Mouse (Mus musculus) WW6 (cell line): Measurements from ENCODE around the gene Ldb3.

Experiments
- DNase-seq: peaks from one replicate; pipeline ENCODE4 v3.0.0-alpha.2; 2013; ENCODE audit warnings: low read depth, low spot score

The Ldb3 gene

GRCm38 (mm10) chr14:34511901-34512300 is 76.6 kb downstream of the Ldb3 start:
- DNase-seq: no peak

GRCm38 (mm10) chr14:34508842-34509439 is 79.5 kb downstream of the Ldb3 start:
- no peak for DNase-seq

- no peak for DNase-seq
Measured at GRCm38 (mm10) chr14:34508187-34508840, 80.2 kb downstream of the Ldb3 start.

DNA sequence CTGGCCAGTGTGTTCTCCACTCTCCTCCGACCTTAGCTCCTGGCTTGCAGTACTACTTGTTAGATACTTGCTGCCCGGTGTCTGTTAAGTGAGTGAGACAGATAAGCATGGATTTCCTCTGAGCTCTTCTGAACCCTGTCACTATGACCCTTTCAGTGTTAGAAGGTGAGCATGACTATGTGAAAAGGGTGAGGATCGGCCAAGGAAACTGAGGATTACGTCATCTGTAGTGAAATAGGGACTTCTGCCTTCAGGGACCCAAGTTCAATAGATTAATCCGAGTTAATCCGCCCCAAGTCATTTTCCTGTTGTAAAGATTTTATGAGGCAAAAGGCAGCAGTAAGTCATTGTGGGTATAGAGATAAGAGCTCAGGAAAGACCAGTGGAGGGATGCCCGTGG is 83.2 kb downstream of the Ldb3 start:
- no peak for DNase-seq

DNA sequence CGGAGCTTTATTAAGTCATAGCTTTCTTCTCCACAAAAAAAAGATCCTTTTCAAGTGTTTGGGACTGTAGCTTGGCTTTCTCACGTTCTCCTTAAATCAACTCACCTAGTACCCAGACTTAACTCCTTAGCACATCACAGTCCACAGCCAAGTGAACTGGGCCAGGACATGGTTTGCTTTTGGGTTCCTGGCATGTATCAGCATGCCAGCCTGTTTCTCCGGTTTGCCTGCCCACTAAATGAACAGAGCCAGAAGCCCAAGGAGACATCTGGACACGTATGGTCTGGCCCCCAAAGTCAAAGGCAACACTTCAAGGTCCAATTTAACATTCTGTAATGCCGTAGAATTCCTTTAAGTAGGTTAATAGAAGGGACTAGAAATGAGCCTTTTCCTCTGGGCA is 84.1 kb downstream of the Ldb3 start:
- DNase-seq: no peak

DNA sequence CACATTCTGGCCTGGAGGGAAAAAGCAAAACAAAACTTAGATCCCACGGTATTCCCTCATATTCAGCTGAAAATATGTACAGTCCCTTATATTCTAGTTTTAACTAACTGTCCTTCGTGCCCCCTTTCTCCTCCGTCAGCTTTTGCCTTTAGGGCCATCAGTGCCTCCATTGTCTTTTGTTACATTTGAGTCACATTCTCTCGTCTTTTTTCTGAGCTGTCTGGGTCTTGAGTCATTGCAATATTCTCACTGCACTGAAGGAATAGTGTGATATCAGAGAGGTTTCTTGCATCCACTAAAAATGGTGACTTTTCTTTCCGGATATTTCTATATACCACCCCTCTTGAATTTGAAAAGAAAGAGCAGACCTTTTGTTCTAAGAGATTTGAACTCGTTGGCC is 84.7 kb downstream of the Ldb3 start:
- DNase-seq: no peak

DNA sequence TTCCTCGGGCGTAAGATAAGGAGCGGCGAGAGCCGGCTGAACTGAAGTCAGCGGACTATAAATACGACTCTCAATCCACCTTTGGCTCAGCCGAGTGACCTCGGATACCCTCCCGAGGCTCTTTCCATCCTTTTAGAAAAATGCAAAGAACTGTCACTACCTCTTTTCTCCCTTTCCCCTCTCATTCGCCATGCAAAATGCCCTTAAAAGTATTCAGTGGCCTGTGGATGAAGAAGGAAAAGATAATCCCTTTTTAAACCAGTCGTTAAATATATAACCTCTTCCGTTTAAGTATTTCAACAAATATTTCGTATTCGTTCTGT is 85.2 kb downstream of the Ldb3 start, which contains the start of gene Bmpr1a:
Gene Bmpr1a (minus strand): TSS at position 17 of the 323 bp plus-strand sequence.
- no peak for DNase-seq

DNA sequence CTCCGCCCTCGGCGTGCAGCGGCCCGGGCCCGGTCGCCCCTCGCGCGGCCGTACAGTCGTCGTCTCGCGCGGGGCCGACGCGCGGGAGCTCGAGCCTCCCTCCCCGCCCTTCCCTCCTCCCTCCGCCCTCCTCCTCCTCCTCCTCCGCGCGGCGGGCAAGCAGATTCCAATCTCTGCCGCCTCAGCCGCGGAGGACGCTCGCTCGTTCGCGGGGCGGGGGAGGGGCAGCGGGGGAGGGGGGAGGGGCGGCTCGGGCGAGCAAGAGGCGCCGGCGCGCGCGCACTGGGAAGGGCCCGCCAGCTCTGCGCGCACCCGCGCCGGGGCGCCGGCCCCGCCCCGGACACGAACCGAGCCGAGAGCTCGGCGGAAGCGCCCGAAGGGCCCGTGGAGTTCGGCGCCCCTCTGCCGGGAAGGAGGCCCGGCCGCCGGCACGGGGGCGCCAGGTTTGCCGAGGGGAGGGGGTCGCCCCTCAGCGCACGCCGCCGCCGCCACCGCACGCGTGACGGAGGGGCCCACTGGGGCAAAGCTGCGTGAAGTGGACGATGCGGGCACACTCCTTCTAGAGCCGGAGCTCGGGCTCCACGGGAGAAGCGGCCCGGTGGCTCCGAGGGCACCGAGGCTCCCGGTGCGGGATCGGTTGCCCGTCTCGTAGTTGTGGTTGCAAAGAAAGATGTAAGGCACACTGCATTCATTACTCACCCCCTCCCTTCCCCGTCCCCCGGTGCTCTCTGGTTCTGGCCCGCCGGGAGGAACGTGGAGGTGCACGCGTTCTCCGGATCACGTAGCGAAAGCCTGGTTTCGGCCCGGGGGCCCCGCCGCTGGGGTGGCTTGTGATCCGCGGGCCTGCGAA is 85.8 kb downstream of the Ldb3 start:
- DNase-seq: no peak

DNA sequence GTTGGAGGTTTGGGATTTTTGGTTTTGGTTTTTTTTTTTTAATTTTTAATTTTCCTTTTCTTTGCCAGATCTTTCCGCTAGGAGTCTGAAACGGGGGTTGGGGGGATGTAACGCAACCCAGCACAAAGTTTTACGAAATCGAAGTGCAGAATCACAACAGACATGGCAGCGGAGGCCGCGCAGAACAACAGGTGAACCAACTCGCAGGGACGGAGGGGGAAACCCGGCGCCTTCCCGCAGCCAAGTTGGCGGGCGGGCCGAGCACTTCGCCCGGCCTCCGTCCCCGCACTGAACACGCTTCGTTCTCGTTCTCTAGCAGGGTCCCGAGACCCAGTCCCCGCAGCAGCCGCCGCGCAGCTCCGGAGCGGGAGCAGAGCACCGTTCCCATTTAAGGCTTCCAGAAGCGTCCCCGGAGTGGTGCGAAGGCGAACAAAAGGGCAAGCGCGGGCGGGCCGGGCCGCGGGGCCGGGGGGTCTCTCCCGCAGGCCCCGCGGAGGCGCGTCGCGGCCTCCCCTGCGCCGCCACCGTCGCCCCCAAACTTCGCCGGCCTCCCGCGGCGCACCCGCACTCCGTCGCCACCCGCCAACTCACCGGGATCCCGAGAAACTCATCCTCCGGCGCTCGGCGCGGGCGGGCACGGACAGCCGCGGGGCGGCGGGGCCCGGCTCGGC is 86.5 kb downstream of the Ldb3 start:
- no peak for DNase-seq

DNA sequence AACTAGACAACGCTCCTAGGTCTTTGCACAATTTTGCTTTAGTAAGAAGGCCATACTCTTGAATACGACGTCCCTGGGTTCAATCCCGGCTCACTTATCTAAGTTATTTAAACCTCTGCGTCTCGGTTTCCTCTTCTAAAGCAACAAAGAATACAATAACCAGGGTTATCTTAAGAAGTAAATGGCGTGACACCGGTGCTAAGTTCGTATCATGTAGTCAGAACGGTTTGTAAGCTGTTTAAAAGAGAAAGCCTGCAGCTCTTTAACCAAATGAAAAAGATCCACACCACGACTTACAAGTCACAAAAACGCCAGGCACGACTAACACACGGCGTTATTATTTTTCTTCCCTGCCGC is 87.1 kb downstream of the Ldb3 start:
- no peak for DNase-seq

- no peak for DNase-seq
Measured at GRCm38 (mm10) chr14:34500309-34500708, 88.2 kb downstream of the Ldb3 start.

DNA sequence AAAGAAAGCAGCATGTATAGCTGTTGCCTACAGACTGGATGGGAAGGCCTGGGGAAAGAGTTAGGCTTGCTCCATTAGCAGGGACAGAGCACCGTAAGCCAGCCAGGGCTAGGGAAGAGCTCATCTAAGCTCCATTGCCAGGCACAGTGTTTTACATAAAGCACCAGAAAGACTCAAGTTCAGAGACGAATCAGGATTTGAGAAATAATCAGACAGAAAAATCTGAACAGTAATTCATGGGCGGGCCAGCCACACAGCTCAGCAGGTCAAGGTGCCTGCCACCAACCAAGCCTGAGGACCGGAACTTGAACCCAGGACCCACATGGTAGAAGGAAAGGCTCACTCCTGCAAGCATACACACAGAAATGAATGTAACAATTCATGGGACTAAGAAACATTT is 88.8 kb downstream of the Ldb3 start:
- DNase-seq: no peak

GRCm38 (mm10) chr14:34497346-34497745 is 91.1 kb downstream of the Ldb3 start:
- DNase-seq: no peak

DNA sequence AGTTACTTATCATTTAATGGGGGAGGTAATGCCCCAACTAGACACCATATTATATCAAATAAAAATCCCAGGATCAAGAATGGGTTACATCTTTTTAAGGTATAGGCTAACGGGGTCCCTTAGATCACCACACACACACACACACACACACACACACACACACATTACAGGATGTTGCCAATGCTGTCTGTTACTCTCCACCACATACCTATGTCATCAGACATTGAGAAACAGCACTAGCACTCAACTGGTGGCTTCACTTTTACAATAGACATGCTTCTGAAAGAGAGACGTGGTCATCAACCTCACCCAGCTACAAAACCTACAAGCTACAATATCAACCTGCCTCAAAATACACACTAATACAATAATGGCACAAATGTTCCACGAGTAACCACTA is 94.8 kb downstream of the Ldb3 start:
- DNase-seq: no peak

- no peak for DNase-seq
Measured at GRCm38 (mm10) chr14:34492688-34493087, 95.8 kb downstream of the Ldb3 start.

- no peak for DNase-seq
Measured at GRCm38 (mm10) chr14:34490965-34491364, 97.5 kb downstream of the Ldb3 start.

- DNase-seq: no peak
Measured at GRCm38 (mm10) chr14:34489928-34490327, 98.6 kb downstream of the Ldb3 start.

- DNase-seq: no peak
Measured at GRCm38 (mm10) chr14:34486169-34486568, 102.3 kb downstream of the Ldb3 start.

GRCm38 (mm10) chr14:34483469-34484341 is 104.8 kb downstream of the Ldb3 start:
- DNase-seq: no peak
